Mouse (Mus musculus) brain, embryonic 18.5 days (tissue): Measurements from ENCODE around the gene Insm1.

Experiments
- DNase-seq: peaks from one replicate; pipeline ENCODE4 v3.0.0-alpha.2; 2012; ENCODE audit warnings: low read depth, low spot score

Gene Insm1

DNA sequence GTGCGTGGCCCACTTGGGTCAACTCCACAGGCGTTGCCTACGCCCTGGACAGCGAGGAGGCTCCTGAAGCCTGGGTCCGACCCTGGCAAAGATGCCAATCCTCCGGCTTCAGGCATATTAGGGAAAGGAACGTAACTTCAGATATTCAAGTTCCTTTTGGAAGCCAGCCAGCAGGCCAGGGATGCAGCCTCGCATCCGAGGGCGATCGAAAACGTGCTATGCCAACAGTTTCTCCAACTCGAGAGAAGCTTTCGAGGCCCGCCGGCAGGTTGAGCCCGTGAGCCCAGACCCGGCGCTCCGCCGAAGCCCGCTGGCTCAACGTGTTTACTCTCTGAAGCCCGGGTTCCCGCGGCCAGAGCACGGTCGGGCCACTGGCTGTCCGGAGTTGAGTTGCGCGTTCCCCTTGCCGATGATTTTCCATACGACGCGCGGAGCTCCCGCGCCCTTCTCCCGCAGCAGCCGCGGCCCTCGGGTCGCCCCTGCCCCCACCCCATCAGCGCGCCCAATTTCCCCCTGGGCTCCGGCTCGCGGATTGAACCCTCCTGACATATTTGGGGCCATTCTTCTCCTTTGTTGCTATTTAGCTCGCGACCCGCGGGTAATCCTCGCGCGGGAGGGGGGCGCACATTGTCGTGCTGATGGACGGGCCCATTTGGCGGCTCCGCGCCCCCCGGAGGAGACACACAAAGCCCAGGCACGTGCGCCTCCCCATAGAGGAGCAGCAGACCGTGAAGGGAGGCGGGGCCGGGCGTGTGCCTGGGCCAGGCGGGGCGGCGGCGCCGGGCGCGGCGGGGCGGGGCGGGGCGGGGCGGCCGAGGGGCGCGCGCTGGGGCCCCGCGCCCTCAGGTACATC lies at the start of gene Insm1:
Insm1 (plus strand) TSS at position 846 of the 853 bp plus-strand sequence.
- no peak for DNase-seq

- DNase-seq: no peak
Observed at GRCm38 (mm10) chr2:146172106-146172505, 49.6 kb upstream of the Insm1 start.

DNA sequence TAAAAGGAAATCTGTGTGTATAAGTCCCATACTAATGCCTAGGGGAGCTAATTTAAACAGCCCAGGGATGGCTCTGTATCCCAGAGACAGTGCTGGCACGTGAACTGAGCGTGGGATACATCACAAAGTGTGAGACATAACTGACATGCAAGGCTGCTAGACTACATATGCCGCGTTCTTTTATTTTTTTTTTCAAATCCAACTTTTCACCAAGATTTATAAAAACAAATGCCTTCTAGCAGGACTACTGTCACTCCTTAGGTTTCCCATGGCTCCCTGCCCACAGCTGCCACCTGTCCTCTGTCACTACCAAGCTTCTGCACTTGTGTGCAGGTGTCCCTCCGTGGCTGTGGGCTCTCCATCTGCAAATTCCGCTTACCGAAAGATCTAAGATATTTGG lies 47.5 kb upstream of the Insm1 start:
- no peak for DNase-seq

DNA sequence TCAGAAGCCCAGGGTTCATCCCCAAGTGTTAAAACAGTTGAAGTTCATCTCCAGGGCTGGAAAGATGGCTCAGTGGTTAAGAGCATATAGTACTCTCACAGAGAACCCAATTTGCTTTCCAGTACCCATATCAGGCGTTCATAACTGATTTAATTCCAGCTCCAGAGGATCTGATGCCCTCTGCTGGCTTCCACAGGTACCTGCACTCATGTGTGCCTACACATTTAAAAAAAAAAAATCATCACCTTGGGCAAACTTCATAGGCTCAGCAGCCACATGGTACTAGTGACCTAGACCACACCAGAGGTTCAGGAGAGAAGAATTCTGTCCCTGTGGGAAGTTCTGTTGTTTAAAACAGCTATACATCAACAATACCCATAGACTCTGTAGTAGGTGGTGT lies 43.0 kb upstream of the Insm1 start:
- DNase-seq: no peak

DNA sequence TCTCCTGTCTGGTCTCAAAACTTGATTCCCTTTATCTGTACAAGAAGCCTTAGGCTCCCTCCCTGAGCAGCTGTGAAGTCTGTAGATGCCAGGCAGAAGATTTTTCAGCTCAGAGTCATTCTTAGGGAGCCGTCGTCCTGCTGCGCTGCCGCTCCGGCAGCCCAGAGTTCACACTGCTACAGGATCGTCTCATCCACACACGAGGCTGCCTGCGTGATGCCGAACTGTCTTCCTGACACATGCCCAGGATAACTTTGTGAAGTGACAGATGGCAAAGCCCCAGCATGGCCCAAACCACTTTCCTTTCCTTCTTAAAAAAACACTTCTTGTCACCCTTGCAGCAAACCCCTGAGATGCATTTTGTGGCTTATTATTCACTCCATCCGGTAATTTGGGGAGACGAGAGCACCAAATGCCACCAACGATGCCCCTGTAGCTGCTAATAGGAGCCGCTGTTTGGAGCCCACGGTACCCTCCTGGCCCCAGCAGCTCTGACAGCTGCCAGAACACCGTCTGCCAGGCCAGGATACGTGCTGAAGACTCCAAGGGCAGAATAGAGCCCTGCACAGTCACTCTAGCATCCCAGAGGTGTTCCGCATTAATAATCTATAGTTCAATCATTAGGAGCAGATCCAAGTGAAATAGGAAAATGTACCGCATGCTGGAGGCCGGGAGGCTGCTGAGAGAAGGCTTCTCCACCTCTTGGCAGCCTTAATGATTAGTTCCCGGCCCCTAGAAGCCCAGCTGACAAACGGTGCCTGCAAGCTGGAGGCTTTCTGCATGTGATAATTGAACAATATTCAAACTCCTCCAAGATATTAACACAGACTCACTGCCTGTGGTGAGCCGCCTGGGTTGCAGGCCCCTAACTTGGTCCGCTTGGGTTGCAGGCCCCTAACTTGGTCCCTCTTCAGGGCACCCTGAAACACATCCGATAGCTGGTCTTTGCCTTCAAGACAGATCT lies 37.6 kb upstream of the Insm1 start:
- DNase-seq: no peak

DNA sequence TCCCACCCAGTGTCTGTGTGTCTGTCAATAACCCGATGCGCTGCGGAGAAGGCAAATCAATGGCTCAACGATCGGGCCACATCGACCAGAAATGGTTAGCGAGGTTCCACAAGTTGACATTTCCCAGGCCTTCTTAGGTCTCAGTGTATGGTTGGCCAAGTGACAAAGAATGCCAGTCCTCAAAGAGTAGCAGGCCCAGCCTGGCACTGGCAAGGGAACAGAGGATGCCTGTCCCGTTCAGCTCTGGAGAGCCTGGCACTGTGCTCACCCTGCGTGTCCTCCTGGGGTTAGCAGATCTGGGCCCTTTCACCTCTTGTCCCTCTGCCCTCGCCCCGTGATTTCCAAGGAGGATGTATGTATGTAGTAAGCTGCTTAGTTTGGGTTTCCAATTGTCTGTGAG lies 25.6 kb upstream of the Insm1 start:
- no peak for DNase-seq

DNA sequence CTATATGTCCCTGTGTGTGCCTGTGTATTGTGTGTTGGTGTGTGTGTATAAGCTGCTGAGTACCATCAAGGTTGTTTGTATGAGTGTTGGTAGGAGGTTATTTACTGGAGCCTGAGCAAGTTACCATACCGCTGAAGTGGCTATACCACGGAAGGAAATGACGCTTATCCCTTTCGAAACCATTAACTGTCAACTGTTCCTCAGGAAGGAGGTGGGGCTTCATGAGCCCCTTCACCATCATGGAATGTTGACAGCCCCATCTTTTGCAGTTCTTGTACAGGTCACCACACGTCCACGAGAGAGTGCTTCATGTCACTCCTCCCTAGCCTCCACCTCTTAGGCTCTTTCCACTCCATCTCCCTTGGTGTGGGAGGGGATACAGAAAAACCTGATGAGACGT lies 23.8 kb upstream of the Insm1 start:
- no peak for DNase-seq

DNA sequence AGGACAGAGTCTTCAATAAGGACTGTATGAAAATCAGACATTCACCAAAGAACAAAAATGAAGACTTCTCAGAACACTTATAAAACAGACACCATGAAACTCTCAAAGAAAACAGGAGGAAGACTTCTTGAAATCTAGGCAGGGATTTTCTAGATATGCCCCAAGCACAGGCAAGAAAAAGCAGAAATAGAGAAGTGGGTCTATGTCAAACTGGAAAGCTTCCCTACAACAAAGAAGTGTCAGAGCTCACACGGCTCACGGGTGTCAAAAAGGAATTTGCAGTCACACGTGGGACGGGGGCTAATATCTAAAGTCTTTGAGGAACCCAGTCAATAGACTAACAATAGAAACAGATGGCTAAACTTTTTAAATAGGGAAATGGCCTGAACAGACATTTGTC lies 10.8 kb upstream of the Insm1 start:
- no peak for DNase-seq

GRCm38 (mm10) chr2:146214715-146215114 lies 7.0 kb upstream of the Insm1 start:
- no peak for DNase-seq

GRCm38 (mm10) chr2:146216111-146217064 lies 5.3 kb upstream of the Insm1 start:
- no peak for DNase-seq

DNA sequence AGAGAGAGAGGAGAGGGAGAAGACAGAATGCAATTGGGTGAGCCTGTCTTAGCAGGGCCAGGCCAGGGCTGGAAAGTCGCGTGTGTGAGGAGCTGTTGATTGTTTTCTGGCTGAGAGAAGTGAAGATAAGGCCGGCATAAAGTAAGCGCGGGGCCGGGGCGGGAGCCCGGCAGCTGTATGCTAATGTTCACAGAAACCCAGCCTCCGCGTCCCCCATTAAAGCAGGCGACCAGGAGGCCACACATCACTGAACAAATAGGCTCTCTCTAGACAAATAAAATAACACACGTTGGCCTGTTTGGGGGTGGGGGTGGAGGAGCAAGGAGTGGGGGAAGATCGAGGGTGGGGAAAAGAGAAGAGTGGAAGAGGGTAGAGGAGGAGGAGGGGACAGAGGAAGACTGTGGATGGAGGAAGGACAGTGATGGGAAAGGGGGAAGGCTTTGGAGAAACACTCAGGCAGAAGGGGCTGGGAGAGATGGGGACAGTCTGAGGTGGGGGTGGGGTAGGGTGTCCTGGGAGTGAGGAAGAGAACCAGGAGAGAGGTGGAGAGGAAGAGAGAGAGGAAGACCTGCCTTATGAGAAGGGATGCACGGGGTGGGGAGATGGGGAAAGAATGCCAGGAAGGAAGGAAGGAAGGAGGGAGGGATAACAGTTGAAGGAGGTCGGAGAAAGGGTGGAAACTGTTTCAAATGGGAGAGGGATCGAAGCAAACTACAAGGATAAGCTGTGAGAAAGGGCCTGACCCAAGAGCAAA lies 4.3 kb upstream of the Insm1 start:
- no peak for DNase-seq

DNA sequence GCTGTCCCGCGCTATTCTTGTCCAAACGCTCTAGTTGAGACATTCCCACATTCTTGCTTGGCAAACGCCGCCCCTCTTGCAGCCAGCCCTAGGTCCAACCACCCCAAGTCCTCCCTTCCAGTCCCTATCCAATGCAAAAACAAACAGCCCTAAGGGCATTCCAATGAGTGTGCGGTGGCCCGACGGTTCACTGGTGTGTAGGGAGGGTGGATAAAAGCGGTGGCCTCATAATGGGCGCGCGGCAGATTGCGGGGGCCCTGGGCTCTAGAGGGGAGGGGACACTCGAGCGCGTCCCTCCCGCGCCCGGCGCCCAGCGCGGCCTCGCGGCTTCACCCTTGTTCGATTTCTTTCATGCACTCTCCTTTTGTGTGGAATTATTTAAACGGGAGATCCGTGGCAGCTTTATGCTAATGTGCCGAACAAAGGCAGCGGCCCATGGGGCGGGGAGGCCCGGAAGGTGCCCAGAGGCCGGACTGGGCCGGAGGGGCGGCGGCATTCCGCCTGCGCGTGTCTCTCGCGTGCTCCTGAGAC lies 3.5 kb upstream of the Insm1 start:
- no peak for DNase-seq

DNA sequence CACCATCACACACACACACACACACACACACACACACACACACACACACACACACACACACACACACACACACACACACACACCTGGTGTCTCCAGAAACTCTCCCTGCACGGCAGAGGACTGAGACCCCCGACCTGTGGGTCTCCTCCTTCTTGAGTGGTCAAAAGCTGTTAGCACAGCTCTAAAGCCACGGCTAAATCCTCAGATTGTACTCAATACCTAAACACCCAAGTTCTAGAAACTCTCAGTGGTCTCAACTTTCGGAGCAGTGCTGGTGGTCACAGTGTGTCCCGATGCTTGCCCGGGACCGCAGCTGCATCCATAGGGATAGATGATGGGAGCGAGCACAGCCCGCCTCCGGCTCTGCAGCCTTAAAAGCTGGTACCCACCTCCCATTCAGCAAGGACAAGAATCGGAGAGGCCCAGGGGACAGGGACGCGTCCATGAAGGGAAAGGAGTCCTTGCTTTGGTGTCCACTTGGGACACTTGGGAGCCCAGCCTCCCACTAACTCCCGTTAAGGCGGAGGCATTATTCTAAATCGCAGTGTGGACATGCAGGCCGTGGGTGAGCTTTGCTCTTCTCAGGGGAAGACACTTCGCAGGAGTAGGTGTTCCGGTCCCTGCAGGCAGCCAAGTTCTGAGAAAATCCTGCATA lies 2.7 kb upstream of the Insm1 start:
- no peak for DNase-seq

DNA sequence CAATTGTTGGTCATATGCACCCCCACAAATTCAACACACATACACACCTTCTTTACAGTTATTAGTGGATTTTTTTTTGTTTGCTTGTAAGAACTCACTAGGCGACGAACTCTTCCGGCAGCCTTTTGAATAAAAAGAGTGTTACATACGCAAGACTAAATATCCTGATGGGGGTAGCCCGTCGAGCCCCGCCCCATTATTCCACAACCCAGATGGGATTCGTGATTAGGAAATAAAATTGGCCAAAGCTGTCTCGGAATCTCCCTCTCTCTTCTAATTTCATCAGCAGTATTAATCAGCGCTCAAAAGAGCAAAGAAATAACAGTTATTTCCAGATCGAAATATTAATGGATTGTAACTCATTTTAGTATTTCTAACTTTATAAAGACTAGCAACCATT lies 1.9 kb upstream of the Insm1 start:
- no peak for DNase-seq

DNA sequence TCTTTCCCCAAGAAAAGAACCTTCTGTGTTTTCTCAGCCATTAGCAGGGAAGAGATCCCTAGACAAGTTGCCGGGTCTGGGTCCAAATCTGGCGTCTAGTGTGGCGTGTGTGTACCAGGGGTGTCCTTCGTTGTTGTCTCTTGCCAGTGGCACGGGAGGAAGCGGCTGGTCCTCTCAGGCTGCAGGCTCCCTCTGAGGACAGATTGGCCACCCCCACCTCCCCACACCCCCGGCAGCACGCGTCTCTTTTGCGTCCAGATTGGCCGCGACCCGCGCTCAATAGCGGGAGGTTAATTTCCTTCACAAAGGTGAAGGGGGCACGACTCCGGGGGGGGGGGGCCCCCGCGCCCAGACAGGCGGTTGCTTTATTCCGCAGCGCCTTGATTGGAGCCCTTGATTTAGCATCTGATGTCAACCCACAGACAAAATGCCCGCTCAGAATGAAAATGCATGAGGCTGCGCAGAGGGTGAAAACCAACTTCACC lies 1.1 kb upstream of the Insm1 start:
- no peak for DNase-seq

DNA sequence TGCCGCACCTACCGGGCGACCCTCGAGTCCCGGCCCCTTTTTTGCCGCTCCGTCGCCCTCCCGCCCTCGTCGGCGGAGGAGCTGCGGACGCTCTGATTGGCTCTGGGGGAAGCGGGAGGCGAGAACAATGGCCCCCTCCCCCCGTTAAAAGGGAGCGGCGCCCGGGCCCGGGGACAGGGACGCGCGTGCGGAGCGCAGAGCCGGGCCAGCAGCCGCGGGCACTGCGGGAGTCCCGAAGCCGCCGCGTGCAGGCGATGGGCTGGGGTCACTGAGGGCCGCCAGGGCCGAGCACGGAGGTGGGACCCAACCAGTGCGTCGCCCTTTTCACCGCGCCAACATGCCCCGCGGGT lies 183 bp downstream of the Insm1 start:
- peak; percentile 85 for DNase-seq

DNA sequence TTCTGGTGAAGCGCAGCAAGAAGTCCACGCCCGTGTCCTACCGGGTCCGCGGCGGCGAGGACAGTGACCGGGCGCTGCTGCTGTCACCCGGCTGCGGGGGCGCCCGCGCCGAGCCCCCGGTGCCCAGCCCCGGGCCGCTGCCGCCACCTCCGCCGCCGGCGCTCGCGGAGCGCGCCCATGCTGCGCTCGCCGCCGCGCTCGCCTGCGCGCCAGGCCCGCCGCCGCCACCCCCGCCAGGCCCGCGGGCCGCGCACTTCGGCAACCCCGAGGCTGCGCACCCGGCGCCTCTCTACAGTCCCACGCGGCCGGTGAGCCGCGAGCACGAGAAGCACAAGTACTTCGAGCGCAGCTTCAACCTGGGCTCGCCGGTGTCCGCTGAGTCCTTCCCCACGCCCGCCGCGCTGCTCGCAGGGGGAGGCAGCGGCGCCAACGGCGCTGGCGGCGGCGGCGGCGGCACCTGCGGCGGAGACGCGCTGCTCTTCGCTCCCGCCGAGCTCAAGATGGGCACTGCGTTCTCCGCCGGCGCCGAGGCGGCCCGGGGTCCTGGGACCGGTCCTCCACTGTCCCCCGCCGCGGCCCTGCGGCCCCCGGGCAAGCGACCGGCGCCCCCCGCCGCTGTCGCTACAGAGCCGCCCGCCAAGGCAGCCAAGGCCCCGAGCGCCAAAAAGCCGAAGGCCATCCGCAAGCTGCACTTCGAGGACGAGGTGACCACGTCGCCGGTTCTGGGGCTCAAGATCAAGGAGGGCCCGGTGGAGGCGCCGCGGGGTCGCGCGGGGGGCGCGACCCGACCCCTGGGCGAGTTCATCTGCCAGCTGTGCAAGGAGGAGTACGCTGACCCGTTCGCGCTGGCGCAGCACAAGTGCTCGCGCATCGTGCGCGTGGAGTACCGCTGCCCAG lies 806 bp downstream of the Insm1 start:
- no peak for DNase-seq

- no peak for DNase-seq
Observed at GRCm38 (mm10) chr2:146223176-146223905, 1.6 kb downstream of the Insm1 start.
